Mouse (Mus musculus): Measurements from ENCODE around the gene Jmjd1c.
A peak's percentile ranks its signal among the peaks of the same experiment; 100 is the strongest.

The Jmjd1c gene

DNA sequence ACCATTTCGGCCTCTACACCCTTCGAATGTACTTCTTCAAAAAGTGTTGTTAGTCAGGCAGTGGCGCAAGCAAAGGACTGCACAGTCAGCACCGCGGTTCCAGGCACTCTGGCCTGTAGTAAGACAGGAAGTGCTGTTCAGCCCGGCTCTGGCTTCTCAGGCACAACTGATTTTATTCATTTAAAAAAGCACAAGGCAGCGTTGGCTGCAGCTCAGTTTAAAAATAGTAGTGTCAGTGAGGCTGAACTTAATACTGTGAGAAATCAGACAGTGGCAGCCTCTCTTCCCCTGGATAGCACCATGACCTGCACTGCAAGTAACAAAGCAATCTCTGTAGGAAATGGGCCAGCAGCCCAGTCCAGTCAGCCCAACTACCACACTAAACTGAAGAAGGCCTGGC lies 130.2 kb downstream of the Jmjd1c start:
- DNase-seq (ENCODE audit: low read depth, low spot score), result peak; percentile 75

DNA sequence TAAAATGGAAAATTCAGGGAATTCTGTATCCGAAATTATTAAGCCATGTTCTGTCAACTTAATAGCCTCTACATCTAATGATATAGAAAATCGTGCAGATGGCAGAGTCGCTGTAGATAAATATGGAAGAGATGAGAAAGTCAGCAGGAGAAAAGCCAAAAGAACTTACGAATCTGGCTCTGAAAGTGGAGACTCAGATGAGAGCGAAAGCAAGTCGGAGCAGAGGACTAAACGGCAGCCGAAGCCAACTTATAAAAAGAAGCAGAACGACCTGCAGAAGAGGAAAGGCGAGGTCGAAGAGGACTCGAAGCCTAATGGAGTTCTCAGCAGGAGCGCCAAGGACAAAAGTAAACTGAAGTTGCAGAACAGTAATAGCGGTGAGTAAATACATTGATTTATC lies 130.6 kb downstream of the Jmjd1c start:
- DNase-seq (ENCODE audit: low read depth, low spot score), result peak; percentile 44

DNA sequence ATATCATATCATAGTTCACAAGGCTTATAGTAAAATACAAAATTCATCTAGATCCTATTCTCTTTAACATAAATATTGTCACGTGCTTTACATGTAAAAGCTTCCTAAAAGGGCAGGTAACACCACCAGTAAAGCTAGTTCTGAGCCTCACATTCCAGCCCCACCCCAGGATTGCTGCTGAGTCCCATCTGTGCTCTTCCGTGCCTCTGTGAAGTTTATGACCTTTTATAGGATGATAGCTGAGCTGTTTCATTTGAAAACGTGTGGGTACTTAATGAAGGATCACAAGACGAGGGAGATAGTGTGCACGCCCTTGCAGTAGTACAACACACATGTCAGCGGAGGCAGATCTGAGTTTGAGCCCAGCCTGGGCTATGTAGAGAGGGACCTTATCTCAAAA lies 134.5 kb downstream of the Jmjd1c start:
- no peak for DNase-seq (ENCODE audit: low read depth, low spot score)

DNA sequence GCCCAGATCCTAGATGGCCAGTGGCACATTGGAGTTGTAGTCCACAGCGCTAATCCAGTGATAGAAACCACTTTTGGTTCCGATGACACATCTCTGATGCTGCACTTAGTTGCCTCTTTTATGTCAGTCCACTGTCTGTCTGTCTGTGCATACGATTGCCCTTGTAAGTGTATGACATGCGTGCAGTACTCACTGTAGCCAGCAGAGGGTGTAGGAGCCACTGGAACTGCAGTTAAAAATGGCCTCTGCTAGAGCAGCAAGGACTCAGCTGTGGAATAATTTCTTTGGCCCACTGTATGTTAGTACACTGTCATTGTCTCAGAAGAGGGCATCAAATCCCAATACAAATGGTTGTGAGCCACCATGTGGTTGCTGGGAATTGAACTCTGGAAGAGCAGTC lies 151.2 kb downstream of the Jmjd1c start:
- DNase-seq (ENCODE audit: low read depth, low spot score), result no peak

DNA sequence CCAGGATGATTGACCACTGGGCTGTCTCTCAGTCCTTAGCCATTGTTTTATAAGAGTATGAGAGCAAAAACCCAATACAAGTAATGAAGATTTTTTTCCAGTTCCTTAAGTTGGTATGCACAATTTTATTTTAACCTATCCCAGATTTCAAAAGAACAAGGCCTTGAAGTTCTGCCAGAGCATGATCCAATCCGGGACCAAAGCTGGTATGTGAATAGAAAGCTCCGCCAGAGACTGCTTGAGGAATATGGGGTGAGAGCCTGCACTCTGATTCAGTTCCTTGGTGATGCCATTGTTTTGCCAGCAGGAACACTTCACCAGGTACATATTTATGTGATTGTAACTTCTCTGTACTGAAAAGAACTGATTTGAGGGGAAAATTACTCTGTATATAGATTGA lies 153.6 kb downstream of the Jmjd1c start:
- peak; percentile 27 for DNase-seq (ENCODE audit: low read depth, low spot score)

GRCm38 (mm10) chr10:67250846-67251245 lies 154.9 kb downstream of the Jmjd1c start:
- DNase-seq (ENCODE audit: low read depth, low spot score), result no peak

DNA sequence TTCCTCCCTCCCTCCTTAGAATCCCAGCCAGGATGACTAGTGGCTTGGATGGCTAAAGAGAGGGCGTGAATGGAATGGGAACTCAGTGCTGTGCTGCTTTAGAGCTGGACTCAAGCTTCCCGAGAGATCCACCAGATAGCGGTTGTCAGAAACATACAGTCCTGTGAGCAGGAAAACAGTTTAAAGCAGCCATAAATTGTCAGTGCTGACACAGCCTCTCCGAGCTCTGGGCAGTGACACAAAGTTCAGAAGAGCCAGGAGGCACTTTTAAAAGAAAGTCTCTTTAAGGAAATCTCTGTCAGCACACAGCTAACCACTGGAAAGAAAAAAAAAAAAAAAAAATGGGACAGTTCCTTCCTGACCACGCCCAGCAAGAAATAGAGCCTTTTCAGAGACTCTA lies 156.4 kb downstream of the Jmjd1c start:
- DNase-seq (ENCODE audit: low read depth, low spot score), result peak; percentile 50

DNA sequence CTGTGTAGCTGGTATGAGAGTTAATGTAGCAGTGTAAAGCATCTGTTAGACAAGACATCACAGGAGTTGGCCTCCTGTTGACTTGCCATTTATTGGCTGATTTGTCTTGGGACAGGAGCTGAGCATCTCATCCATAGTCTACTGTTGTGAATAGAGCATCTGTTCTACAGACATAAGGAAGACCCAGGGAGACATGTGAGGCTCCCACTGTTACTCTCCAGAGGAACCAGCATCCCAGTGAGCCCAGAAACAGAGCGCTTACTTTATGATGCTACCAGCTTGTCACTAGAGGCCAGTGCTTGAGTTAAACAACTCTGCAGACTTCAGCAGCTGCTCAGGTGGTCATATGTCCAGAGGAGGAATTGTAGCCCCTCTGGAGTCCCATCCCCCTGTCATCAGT lies 157.2 kb downstream of the Jmjd1c start:
- no peak for DNase-seq (ENCODE audit: low read depth, low spot score)

DNA sequence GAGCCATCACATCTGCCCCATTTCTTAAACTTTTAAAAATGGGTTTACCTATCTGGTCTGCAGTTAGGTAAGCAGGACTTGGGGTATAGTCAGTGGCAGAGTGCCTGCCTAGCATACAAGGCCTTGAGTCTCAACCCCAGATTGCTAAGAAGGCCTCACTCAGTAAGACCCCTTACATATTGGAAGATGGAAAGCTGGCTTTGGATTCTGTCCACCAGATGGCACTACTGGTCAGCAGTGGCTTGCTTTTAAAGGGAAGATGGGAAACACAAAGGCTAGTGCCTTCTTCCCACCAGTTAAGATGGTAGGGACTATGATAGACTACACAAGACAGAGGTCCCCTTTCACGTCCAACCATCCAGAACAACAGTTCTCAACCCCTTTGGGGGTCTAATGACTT lies 168.9 kb downstream of the Jmjd1c start:
- peak; percentile 30 for DNase-seq (ENCODE audit: low read depth, low spot score)

DNA sequence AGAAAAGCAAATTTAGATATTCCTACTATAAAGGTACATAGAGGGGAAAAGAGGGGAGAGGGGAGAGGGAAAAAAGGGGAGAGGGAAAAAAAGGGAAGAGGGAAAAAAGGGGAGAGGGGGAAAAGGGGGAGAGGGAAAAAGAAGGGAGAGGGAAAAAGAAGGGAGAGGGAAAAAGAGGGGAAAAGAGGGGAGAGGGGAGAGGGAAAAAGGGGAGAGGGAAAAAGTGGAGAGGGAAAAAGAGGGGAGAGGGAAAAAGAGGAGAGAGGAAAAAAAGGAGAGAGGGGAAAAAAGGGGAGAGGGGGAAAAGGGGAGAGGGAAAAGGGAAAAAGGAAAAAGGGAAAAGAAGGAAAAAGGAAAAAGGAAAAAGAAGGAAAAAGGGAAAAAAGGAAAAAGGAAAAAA lies 180.0 kb downstream of the Jmjd1c start:
- DNase-seq (ENCODE audit: low read depth, low spot score), result no peak

GRCm38 (mm10) chr10:67281852-67282251 lies 185.9 kb downstream of the Jmjd1c start:
- DNase-seq (ENCODE audit: low read depth, low spot score), result no peak

- no peak for DNase-seq (ENCODE audit: low read depth, low spot score)
Observed at GRCm38 (mm10) chr10:67282531-67282930, 186.6 kb downstream of the Jmjd1c start.

DNA sequence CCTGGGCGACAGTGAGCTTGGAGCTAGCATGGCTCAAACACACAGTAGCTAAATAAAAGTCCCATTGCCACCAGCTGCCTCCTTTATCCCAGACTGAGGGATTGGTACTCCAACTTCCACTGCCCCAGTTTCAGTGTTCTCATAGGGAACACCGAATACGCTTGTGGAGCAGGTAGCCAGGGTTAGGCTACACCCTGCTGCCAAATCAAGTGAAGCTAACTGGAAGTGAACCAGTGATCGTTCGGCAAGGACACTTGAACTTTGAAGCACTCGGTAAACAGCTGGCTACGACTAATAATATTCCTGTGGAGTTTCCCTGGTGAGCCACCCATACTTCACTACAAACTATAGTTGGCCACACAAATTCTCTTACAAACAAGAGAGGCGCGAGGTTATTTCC lies 187.6 kb downstream of the Jmjd1c start:
- peak; percentile 70 for DNase-seq (ENCODE audit: low read depth, low spot score)

DNA sequence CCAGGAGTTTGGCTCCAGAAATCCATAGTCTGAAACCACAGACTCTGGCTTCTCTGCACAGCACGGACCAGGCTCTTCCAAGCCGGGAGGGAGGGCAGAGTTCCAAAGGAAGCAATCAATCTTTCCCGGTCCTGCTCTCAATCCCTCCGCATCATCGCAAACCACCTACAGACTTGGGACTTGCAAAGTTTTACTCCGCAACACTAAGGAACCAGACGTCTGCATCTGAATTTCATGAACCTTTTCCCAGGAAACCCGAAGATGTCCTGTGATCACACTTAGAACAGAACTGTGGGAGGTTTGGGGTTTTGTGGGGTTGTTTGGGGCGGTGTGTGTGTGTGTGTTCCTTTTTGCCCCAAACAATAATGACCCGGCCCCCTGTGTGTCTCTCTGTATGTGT lies 188.4 kb downstream of the Jmjd1c start:
- no peak for DNase-seq (ENCODE audit: low read depth, low spot score)

DNA sequence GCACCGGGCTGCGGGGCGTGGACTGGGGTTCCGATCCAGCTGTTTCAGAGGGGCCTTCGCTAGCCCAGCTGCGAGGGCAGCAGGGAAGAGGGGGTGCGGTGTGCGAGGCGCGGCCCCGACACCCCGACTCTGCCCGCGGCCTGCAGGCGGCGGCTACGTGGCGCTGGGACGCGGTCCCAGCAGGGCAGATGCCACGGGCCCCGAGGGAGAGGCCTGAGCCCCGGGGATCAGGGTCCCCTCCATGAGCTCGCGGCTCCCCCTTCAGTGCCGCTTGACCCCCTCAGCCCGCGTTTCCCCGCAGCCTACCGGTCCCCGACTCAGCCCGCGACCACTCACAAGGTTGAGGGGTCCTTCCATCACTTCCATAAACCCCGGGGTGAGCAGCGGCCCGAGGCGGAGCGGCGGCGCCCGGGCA lies 188.8 kb downstream of the Jmjd1c start:
- no peak for DNase-seq (ENCODE audit: low read depth, low spot score)

DNA sequence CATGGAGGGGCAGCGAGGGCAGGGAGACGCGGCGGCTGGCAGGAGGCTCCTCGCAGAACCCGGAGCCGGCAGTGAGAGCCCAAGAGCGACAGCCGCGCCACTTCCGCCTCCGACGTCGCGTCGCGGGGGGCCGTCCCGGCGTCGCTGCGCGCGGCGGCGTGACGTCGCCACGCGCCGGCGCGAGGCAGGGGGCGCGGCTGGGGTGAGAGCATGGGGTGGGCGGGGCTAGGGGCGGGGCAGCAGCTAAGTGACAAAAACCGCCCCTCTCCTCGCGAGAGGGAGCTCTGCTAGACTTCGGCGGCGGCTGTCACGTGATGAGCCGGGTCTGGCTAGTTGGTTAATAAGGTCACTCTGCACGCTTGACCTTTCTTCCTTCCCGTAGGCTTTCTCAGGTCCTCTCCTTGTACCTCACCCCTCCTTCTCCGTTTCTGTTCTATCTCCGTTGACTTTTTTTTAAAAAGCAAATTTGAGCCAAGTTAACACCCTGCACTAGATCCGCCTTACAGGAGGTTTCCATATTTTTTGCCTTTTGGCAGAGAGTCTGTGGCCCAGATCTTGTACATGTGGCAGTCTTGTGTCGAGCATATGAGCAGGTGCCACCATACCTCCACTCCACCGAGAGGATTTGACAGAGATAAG lies 189.4 kb downstream of the Jmjd1c start, which contains the start of gene Nrbf2:
Gene Nrbf2 (minus strand): TSS at position 130 of the 639 bp plus-strand sequence.
- DNase-seq (ENCODE audit: low read depth, low spot score), result peak; percentile 95

DNA sequence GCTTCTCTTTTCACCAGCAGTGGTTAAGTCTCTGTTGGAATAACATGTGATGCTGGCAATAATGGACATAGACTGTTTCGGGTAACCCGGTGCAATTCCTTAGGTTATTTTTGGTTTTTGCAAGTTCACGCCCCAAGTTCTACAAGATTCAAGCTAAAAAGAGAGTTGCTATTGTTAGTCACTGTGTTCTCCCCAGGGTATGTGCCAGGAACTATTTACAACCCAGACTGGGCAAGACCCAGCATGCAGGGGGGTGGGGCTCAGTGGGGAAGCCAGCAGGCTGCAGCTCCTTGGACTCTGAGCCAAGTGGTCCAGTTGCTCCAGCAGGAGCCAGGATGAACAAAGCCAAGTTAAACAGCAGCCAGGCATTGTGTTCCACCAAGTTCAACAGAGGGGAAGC lies 192.0 kb downstream of the Jmjd1c start:
- peak; percentile 90 for DNase-seq (ENCODE audit: low read depth, low spot score)

DNA sequence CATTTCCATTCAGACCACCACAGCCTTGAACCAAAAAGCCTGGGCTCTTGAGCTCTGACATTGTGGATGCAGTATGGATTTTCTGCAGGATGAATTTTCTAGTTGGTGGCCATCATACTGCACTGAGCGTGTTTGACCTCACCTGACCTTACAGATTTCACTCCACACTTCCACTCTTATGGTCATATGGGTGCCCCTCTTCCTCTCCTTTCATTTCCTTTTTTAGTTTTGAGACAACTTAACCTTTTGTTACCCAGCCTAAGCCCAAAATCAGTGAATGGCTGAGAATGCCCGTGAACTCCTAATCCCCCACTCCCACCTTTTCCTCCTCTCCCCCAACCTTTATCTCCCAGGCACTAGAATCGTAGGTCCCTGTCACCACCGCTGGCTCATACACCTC lies 194.7 kb downstream of the Jmjd1c start:
- DNase-seq (ENCODE audit: low read depth, low spot score), result no peak

GRCm38 (mm10) chr10:67291087-67291486 lies 195.2 kb downstream of the Jmjd1c start:
- DNase-seq (ENCODE audit: low read depth, low spot score), result no peak

DNA sequence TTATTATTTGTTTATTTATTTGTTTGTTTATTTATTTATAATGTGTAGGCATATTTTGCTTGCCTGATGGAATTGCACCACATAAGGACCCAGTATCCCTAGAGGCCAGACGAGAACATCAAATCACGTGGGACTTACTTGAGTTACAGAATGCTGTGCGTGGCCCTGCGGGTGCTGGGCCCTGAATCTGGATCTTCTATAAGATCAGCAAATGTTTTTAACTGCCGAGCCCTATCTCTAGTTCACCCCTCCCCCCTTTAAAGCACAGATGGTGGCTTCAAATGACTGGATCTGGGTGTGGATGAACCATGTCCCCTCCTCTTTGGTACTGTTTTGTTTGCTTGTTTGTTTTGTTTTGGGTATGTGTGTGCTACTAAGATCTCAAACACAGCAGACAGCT lies 199.4 kb downstream of the Jmjd1c start:
- DNase-seq (ENCODE audit: low read depth, low spot score), result no peak

GRCm38 (mm10) chr10:67295938-67296466 lies 200.1 kb downstream of the Jmjd1c start:
- DNase-seq (ENCODE audit: low read depth, low spot score), result no peak

- DNase-seq (ENCODE audit: low read depth, low spot score), result no peak
Observed at GRCm38 (mm10) chr10:67296482-67297152, 200.7 kb downstream of the Jmjd1c start.

DNA sequence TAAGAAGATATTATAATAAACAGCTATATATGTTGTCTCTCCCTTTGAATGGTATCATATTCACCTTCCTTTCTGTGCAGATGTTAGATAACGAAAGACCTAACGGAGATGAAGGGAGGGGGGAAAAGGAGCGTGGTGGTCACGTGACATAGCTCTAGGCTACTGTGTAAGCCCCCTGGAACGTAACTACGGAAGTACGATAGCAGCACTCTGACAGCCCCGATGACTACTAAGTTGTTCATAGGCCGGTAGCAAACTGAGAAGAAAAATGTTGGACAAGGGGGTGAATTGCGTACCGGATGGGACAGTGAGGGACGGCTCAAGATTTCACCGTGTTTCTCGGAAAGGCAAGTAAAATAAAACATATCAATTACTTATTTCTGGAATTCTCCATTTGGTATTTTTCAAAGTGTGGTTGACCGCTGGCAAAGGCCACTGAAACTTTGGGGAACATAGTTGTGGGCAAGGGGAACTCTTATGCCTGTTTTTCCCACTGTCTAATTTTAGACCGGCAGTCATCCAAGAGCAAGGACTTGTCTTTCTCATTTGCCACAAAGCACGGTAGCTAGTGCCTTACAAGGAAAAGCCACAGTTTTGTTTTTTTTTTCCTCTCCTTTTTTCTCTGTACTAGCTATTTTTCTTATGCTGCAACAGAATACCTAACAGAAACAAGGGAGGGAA lies 201.4 kb downstream of the Jmjd1c start:
- no peak for DNase-seq (ENCODE audit: low read depth, low spot score)
